ENCODE assay signal across 30 mouse cellular contexts in the genomic region with DNA sequence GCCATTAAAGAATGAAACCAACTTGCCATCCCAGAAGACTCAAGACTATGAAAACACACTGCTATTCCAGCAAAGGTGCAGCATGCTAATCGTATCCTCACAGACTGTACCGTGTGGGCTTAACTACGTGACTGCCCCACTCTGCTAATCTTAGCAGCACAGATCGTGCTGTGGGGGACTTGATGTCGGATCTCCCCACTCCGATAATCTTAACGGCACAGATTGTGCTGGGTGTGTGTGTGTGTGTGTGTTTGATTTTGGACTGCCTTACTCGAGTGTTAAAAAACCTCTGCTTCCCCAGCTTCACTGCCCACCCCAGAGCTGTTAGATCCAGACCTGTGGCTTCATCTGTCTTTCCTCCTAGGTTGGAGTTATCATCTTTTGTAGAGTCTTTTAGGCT. TPM values are rescaled to one million over a fixed set of nuclear protein-coding genes. Genes with fewer than 3 reads are reported as not detected.
DNase-seq lines count a peak whose midpoint lies in the region; ATAC-seq and TF ChIP-seq lines count a peak whose summit lies in the region.
"Had no signal": no experiment of that assay in that cellular context is flagged by ENCODE, and none has a peak within 500 bp of the region (broad histone marks: within the 10 kb centered on the region; RNA-seq: fewer than 3 reads in every experiment).

No protein-coding gene starts in this region.

- peaks cover 16% of the 10 kb centered on the region; the same call in 1 of the 2 replicates for H3K36me3 ChIP-seq in hindbrain, postnatal 0 days (ENCODE audit: insufficient read depth, low read length)
- H3K36me3 ChIP-seq: embryonic facial prominence, embryonic 13.5 days; heart, embryonic 13.5 days; limb, embryonic 15.5 days had no signal

- DNase-seq in left cerebral cortex, adult 11 months (ENCODE audit: low spot score): peak; percentile 34
- no peak for DNase-seq in left cerebral cortex, postnatal 10 days (ENCODE audit: extremely low spot score in 1 of 2, low spot score in 2 of 2)
- peak; percentile 72 to 76 for DNase-seq in frontal cortex, adult 2 months (ENCODE audit: extremely low spot score in 1 of 2, low spot score in 1 of 2)
- peak; percentile 67 to 78 for DNase-seq in left cerebral cortex, postnatal 14 days (ENCODE audit: low spot score in 2 of 2)
- peak; percentile 62 to 82 for DNase-seq in right cerebral cortex, postnatal 36 days (ENCODE audit: low spot score in 2 of 2)
- no peak for DNase-seq in hindbrain, postnatal 0 days (ENCODE audit: low spot score)
- no peak for DNase-seq in thymus, postnatal 0 days (ENCODE audit: low spot score)
- DNase-seq in lung, postnatal 36 days: no peak
- DNase-seq: adrenal gland, adult 8-10 months; cerebellum, adult 8-10 months; cerebellum, postnatal 36 days; embryo, embryonic 11 days; gastrocnemius, postnatal 14 days; heart, adult 18-20 months; heart, postnatal 14 days; kidney, adult 11 months; lung, embryonic 14.5 days; retina, postnatal 1 day; spleen, adult 18-20 months; thymus, postnatal 25 days had no signal

- no peak overlapping the region for H3K4me2 ChIP-seq in hindbrain, postnatal 0 days (ENCODE audit: low read depth, low read length)
- H3K4me2 ChIP-seq: embryonic facial prominence, embryonic 13.5 days; forebrain, embryonic 12.5 days; heart, embryonic 13.5 days; limb, embryonic 15.5 days; lung, embryonic 14.5 days; midbrain, embryonic 15.5 days; neural tube, embryonic 12.5 days had no signal

- H3K4me3 ChIP-seq in hindbrain, postnatal 0 days (ENCODE audit: low read length): no peak overlapping the region
- H3K4me3 ChIP-seq: embryonic facial prominence, embryonic 13.5 days; erythroblast, embryonic 14.5 days; forebrain, embryonic 12.5 days; heart, embryonic 13.5 days; limb, embryonic 15.5 days; midbrain, embryonic 15.5 days; neural tube, embryonic 12.5 days had no signal

- intact Hi-C loops in left cerebral cortex, postnatal 10 days (cut with DNase I): no loop called here
- intact Hi-C loops in left cerebral cortex, postnatal 14 days (cut with DNase I): no loop called here

- H3K9me3 ChIP-seq in hindbrain, postnatal 0 days (ENCODE audit: low read length): no peaks in the 10 kb centered on the region
- H3K9me3 ChIP-seq: embryonic facial prominence, embryonic 13.5 days; forebrain, embryonic 12.5 days; heart, embryonic 13.5 days; limb, embryonic 15.5 days; midbrain, embryonic 15.5 days; neural tube, embryonic 12.5 days had no signal

- no peak overlapping the region for H3K27ac ChIP-seq in hindbrain, postnatal 0 days
- H3K27ac ChIP-seq: embryonic facial prominence, embryonic 13.5 days; forebrain, embryonic 12.5 days; heart, embryonic 13.5 days; kidney, postnatal 0 days; limb, embryonic 15.5 days; liver, embryonic 14.5 days; midbrain, embryonic 15.5 days; neural tube, embryonic 12.5 days had no signal

- TF ChIP-seq CTCF in hindbrain, postnatal 0 days (IDR thresholded peaks at IDR 0.05; ENCODE audit: low read depth): no peak

- H3K9ac ChIP-seq in hindbrain, postnatal 0 days (replicated peaks; ENCODE audit: low read length): no peak overlapping the region
- H3K9ac ChIP-seq: embryonic facial prominence, embryonic 13.5 days; forebrain, embryonic 12.5 days; heart, embryonic 13.5 days; limb, embryonic 15.5 days; liver, embryonic 14.5 days; lung, embryonic 14.5 days; midbrain, embryonic 15.5 days; neural tube, embryonic 12.5 days had no signal

- H3K27me3 ChIP-seq in hindbrain, postnatal 0 days (ENCODE audit: insufficient read depth, low read length): no peaks in the 10 kb centered on the region
- H3K27me3 ChIP-seq: embryonic facial prominence, embryonic 13.5 days; forebrain, embryonic 12.5 days; heart, embryonic 13.5 days; limb, embryonic 15.5 days; midbrain, embryonic 15.5 days; neural tube, embryonic 12.5 days had no signal

- 94% methylated on average over 8 of the region's 8 CpGs for WGBS in hindbrain, postnatal 0 days

- H3K4me1 ChIP-seq in hindbrain, postnatal 0 days (ENCODE audit: insufficient read depth, low read length): no peaks in the 10 kb centered on the region
- H3K4me1 ChIP-seq: embryonic facial prominence, embryonic 13.5 days; forebrain, embryonic 12.5 days; heart, embryonic 13.5 days; limb, embryonic 15.5 days; midbrain, embryonic 15.5 days; neural tube, embryonic 12.5 days had no signal

- no peak for ATAC-seq in hindbrain, postnatal 0 days
- ATAC-seq: midbrain, embryonic 15.5 days had no signal

RNA-seq across cellular contexts. Expression of gene Scg3, which starts 22.9 kb away (rescaled TPM):
- total RNA-seq in left cerebral cortex, postnatal 10 days (2021): 100 to 1,000 TPM; 254 to 258 TPM
- polyA plus RNA-seq in frontal cortex, adult 2 months (2012; rRNA removed): 205 and 215 TPM in 2 replicates
- 100 to 1,000 TPM; 317 to 336 TPM for total RNA-seq in left cerebral cortex, postnatal 14 days (2021)
- 107 and 112 TPM in 2 replicates for total RNA-seq in hindbrain, postnatal 0 days (2014; rRNA removed)
- polyA plus RNA-seq in hindbrain, postnatal 0 days (2015; fragmentation: Nextera tagmentation; extraction: Ambion mirVana): 134 and 143 TPM in 2 replicates
- 0.27 and 0.30 TPM in 2 replicates for polyA plus RNA-seq in thymus, postnatal 0 days (2015; fragmentation: Nextera tagmentation; extraction: Ambion mirVana)
- total RNA-seq: megakaryocyte-erythroid progenitor cell, adult 5-6 weeks had no signal
- polyA plus RNA-seq: erythroblast, embryonic 14.5 days had no signal

RNA-seq across cellular contexts. Expression of gene Lysmd2, which starts 35.4 kb away (rescaled TPM):
- 10 to 100 TPM; 46.1 to 50.2 TPM for total RNA-seq in left cerebral cortex, postnatal 10 days (2021)
- 76.7 and 91.0 TPM in 2 replicates for polyA plus RNA-seq in frontal cortex, adult 2 months (2012; rRNA removed)
- total RNA-seq in left cerebral cortex, postnatal 14 days (2021): 10 to 100 TPM; 60.1 to 63.1 TPM
- 33.9 and 39.7 TPM in 2 replicates for total RNA-seq in hindbrain, postnatal 0 days (2014; rRNA removed)
- 37.3 and 42.1 TPM in 2 replicates for polyA plus RNA-seq in hindbrain, postnatal 0 days (2015; fragmentation: Nextera tagmentation; extraction: Ambion mirVana)
- 16.7 and 19.9 TPM in 2 replicates for polyA plus RNA-seq in thymus, postnatal 0 days (2015; fragmentation: Nextera tagmentation; extraction: Ambion mirVana)
- polyA plus RNA-seq: erythroblast, embryonic 14.5 days had no signal

RNA-seq across cellular contexts. Expression of gene Tmod2, which starts 49.8 kb away (rescaled TPM):
- 100 to 1,000 TPM; 495 to 501 TPM for total RNA-seq in left cerebral cortex, postnatal 10 days (2021)
- 94.4 and 99.2 TPM in 2 replicates for polyA plus RNA-seq in frontal cortex, adult 2 months (2012; rRNA removed)
- 100 to 1,000 TPM; 436 to 438 TPM for total RNA-seq in left cerebral cortex, postnatal 14 days (2021)
- 125 and 126 TPM in 2 replicates for total RNA-seq in hindbrain, postnatal 0 days (2014; rRNA removed)
- 361 and 363 TPM in 2 replicates for polyA plus RNA-seq in hindbrain, postnatal 0 days (2015; fragmentation: Nextera tagmentation; extraction: Ambion mirVana)
- polyA plus RNA-seq in thymus, postnatal 0 days (2015; fragmentation: Nextera tagmentation; extraction: Ambion mirVana): 2.2 and 2.4 TPM in 2 replicates
- total RNA-seq: megakaryocyte-erythroid progenitor cell, adult 5-6 weeks had no signal
- polyA plus RNA-seq: erythroblast, embryonic 14.5 days had no signal

Comparison
In these comparisons a context has a peak if more than half of its experiments do, and no peak if none do; other contexts are left out.
1. DNase-seq: peak in left cerebral cortex, adult 11 months (single experiment), frontal cortex, adult 2 months (2 of 2), left cerebral cortex, postnatal 14 days (2 of 2) and right cerebral cortex, postnatal 36 days (2 of 2); none in left cerebral cortex, postnatal 10 days (0 of 2), hindbrain, postnatal 0 days (single experiment), thymus, postnatal 0 days (single experiment) and lung, postnatal 36 days (single experiment).